Mouse (Mus musculus) midbrain, embryonic 16.5 days (tissue): ENCODE measurements around the gene Dusp2. TPM values are rescaled to one million over a fixed set of nuclear protein-coding genes. Genes with fewer than 3 reads are reported as not detected.
A peak's percentile ranks its signal among the peaks of the same experiment; 100 is the strongest.

ENCODE experiments used
- ATAC-seq: fragments of 200-750 bp; cut with Nextera tagmentation; 2 replicates; pipeline ENCODE4 v1.8.0; 2017; ENCODE audit warnings: moderate TSS enrichment
- H3K27ac ChIP-seq: fragments of 300-500 bp; sonication (generic); 2 replicates; pipeline ENCODE4 v1.5.1; 2014; ENCODE audit warnings: mild to moderate bottlenecking, low read length, mixed read lengths
- H3K27me3 ChIP-seq: fragments of 300-500 bp; sonication (generic); 2 replicates; pipeline ENCODE4 v1.6.1; 2014; ENCODE audit warnings: low read depth, low read length, mixed read lengths; ENCODE audit not compliant: control insufficient read depth, insufficient read depth
- H3K36me3 ChIP-seq: fragments of 300-500 bp; sonication (generic); 2 replicates; pipeline ENCODE4 v1.6.1; 2014; ENCODE audit warnings: mild to moderate bottlenecking, low read length, moderate library complexity, mixed read lengths; ENCODE audit not compliant: control insufficient read depth, insufficient read depth
- H3K4me1 ChIP-seq: fragments of 300-500 bp; sonication (generic); 2 replicates; pipeline ENCODE4 v1.6.1; 2014; ENCODE audit warnings: mild to moderate bottlenecking, low read length, mixed read lengths; ENCODE audit not compliant: control insufficient read depth, insufficient read depth
- H3K4me2 ChIP-seq: fragments of 300-500 bp; sonication (generic); 2 replicates; pipeline ENCODE4 v1.6.1; 2014; ENCODE audit warnings: mild to moderate bottlenecking, low read length, mixed read lengths
- H3K4me3 ChIP-seq: fragments of 300-500 bp; sonication (generic); 2 replicates; pipeline ENCODE4 v1.5.1; 2014; ENCODE audit warnings: low read depth, mild to moderate bottlenecking, low read length, moderate library complexity, mixed read lengths
- H3K9ac ChIP-seq: fragments of 300-500 bp; sonication (generic); 2 replicates; pipeline ENCODE4 v1.6.1; 2014; ENCODE audit warnings: low read depth, low read length, mixed read lengths
- H3K9me3 ChIP-seq: fragments of 300-500 bp; sonication (generic); replicated peaks from 2 replicates; pipeline ENCODE4 v1.6.1; 2014; ENCODE audit warnings: mild to moderate bottlenecking, low read length, mixed read lengths; ENCODE audit not compliant: control insufficient read depth, poor library complexity, severe bottlenecking
- WGBS: fragments of 180-500 bp; shearing (Covaris S2); extraction: QIAGEN DNeasy Blood & Tissue Kit; methylation state at CpG from one replicate; pipeline ENCODE4 v1.1.7; 2014; 5-methylcytosine and 5-hydroxymethylcytosine counted together
- polyA plus RNA-seq: library from polyadenylated mRNA; unstranded; fragments of >200 nt; fragmentation: Nextera tagmentation; extraction: Ambion mirVana; gene quantifications from 2 replicates; pipeline ENCODE4 v1.2.1, GENCODE M21; 2015

Dusp2 gene
- polyA plus RNA-seq, 1 experiment from 2014 or later = 15.6 TPM

- Histone ChIP-seq H3K27ac (no peak overlapping the region), H3K4me2 (no peak overlapping the region), H3K9ac (no peak overlapping the region), H3K27me3 (peaks cover 15% of the 10 kb centered on the region), H3K36me3 (no peaks in the 10 kb centered on the region), H3K4me3 (no peak overlapping the region), H3K9me3 (no peaks in the 10 kb centered on the region), H3K4me1 (no peaks in the 10 kb centered on the region)
- WGBS = 12% methylated on average over 3 of the region's 3 CpGs
- ATAC-seq = no peak
These were observed 5.2 kb downstream of the Dusp2 start for GRCm38 (mm10) chr2:127341159-127341558.

- Histone ChIP-seq H3K4me1 (no peaks in the 10 kb centered on the region), H3K27ac (no peak overlapping the region), H3K4me3 (no peak overlapping the region), H3K27me3 (peaks cover 2% of the 10 kb centered on the region; the same call in 1 of the 2 replicates), H3K9ac (no peak overlapping the region), H3K36me3 (no peaks in the 10 kb centered on the region), H3K4me2 (no peak overlapping the region), H3K9me3 (no peaks in the 10 kb centered on the region)
- WGBS = 77% methylated on average over 1 of the region's 1 CpGs
- no peak for ATAC-seq
These were observed 10.4 kb downstream of the Dusp2 start for GRCm38 (mm10) chr2:127346334-127346733.

- WGBS = 85% methylated on average over 13 of the region's 13 CpGs
- ATAC-seq = no peak
These were observed 11.4 kb downstream of the Dusp2 start for GRCm38 (mm10) chr2:127347147-127347985.

DNA sequence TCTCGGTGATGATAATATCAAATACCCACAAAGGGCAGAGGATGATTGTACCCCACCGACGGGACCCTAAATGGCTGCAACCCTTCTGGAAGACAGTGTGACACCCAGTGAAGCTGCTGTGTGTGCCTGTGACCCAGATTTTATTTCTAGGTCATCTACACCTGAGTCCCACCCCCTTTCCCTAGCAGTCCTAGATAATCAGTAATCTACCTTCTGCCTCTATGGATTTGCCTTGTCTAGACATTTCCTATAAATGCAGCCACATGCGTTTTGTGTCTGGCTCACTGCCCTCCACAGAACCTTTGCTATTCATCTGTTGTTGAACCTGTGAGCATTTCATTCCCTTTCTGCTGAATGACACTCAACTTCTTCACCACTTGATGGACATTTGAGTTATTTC, 17.9 kb downstream of the Dusp2 start:
- Histone ChIP-seq H3K9ac (no peak overlapping the region), H3K36me3 (no peaks in the 10 kb centered on the region), H3K4me3 (no peak overlapping the region), H3K27me3 (0 out of 2 replicates have a peak, but pooled peaks cover 2% of the 10 kb centered on the region), H3K27ac (no peak overlapping the region), H3K9me3 (no peaks in the 10 kb centered on the region), H3K4me1 (no peaks in the 10 kb centered on the region), H3K4me2 (no peak overlapping the region)
- ATAC-seq = no peak
- 88% methylated on average over 4 of the region's 4 CpGs for WGBS

More at GRCm38 (mm10) chr2:127347147-127347985, 11.4 kb downstream of the Dusp2 start:
- H3K4me2 ChIP-seq = no peak overlapping the region
- H3K4me3 ChIP-seq = no peak overlapping the region
- H3K36me3 ChIP-seq = no peaks in the 10 kb centered on the region
- H3K4me1 ChIP-seq = no peaks in the 10 kb centered on the region
- H3K27ac ChIP-seq = no peak overlapping the region
- H3K9me3 ChIP-seq = no peaks in the 10 kb centered on the region
- H3K9ac ChIP-seq = no peak overlapping the region
- H3K27me3 ChIP-seq = no peaks in the 10 kb centered on the region

DNA sequence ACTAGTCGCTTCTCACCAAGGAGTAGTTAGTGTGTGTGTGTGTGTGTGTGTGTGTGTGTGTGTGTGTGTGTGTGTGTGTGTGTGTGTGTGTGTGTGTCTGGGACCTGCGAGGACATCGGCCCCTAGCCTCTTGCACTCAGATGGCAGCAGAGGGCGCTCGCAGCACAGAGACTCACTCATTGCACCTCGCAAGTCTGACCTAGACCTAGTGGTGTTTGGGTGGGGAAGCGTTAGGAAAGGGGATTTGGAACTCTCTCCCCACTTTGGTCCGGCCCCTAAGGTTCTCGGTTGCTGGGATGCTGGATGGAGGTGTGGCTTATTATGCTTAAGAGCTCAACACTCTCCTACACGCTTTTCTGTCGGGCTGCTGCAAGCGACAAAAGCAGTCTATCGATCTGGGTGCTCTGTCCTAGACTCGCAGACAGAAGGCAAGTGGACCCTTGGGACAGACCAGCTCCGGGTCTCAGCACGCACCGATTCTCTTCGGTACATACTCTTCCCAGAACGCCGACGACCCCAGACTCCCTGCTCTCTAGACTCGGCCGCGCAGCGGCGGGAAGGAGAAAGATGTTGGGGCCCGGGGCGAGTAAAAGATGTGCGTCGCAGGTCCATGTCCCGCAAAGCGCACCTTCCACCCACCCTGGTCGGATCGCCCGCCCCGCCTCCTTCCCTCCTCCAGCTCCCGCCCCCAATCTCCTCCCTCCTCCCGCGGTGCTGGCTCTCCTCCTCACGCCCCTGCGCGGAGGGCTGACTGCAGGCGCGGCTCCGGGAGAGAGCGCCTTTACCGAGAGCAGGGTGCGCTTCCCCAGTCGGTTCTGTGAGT, 26.7 kb downstream of the Dusp2 start, which contains the start of gene Adra2b:
TSS of gene Adra2b (plus strand) at position 750 of the 823 bp plus-strand sequence.
- Histone ChIP-seq H3K9ac (0 out of 2 replicates have a peak within 1 kb of the TSS, but pooled peaks have one; percentile 0), H3K27me3 (peaks cover 59% of the 10 kb centered on the region), H3K4me1 (peaks cover 14% of the 10 kb centered on the region), H3K9me3 (no peaks in the 10 kb centered on the region), H3K27ac (no peak within 1 kb of the TSS), H3K36me3 (no peaks in the 10 kb centered on the region), H3K4me3 (peak within 1 kb of the TSS; percentile 39), H3K4me2 (peak within 1 kb of the TSS; percentile 82)
- peak; percentile 71 for ATAC-seq
- under 1% methylated on average over 49 of the region's 49 CpGs for WGBS

DNA sequence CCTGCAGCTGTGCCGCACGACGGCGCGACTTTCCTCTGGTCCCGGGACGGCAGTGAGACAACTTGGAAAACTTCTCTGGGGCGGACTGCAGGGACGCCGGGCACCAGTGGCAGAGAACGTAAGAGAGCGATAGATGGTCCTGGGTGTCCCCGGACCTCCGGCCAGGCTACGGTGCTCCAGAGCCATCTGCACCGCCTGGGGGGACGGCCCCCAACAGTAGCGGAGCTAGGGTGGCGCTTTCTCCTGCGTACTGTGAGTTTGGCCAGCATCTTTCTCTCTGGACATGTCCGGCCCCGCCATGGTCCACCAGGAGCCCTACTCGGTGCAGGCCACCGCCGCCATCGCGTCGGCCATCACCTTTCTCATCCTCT, 27.3 kb downstream of the Dusp2 start:
- 2% methylated on average over 28 of the region's 28 CpGs for WGBS
- H3K9ac ChIP-seq = no peak overlapping the region
- peaks cover 59% of the 10 kb centered on the region for H3K27me3 ChIP-seq
- H3K4me2 ChIP-seq = peak overlapping the region; percentile 82
- no peaks in the 10 kb centered on the region for H3K9me3 ChIP-seq
- ATAC-seq = no peak
- H3K4me3 ChIP-seq = peak overlapping the region; percentile 39
- no peak overlapping the region for H3K27ac ChIP-seq
- no peaks in the 10 kb centered on the region for H3K36me3 ChIP-seq
- H3K4me1 ChIP-seq = peaks cover 14% of the 10 kb centered on the region

- 0 out of 2 replicates have a peak, but pooled peaks have one; percentile 13 for ATAC-seq
- 7% methylated on average over 20 of the region's 20 CpGs for WGBS
- no peak overlapping the region for H3K9ac ChIP-seq
- peak overlapping the region; percentile 39 for H3K4me3 ChIP-seq
- H3K4me1 ChIP-seq = peaks cover 14% of the 10 kb centered on the region
- H3K4me2 ChIP-seq = peak overlapping the region; percentile 82
- H3K9me3 ChIP-seq = no peaks in the 10 kb centered on the region
- no peak overlapping the region for H3K27ac ChIP-seq
- H3K27me3 ChIP-seq = peaks cover 59% of the 10 kb centered on the region
- no peaks in the 10 kb centered on the region for H3K36me3 ChIP-seq
These were observed 27.7 kb downstream of the Dusp2 start for GRCm38 (mm10) chr2:127363696-127364095.

DNA sequence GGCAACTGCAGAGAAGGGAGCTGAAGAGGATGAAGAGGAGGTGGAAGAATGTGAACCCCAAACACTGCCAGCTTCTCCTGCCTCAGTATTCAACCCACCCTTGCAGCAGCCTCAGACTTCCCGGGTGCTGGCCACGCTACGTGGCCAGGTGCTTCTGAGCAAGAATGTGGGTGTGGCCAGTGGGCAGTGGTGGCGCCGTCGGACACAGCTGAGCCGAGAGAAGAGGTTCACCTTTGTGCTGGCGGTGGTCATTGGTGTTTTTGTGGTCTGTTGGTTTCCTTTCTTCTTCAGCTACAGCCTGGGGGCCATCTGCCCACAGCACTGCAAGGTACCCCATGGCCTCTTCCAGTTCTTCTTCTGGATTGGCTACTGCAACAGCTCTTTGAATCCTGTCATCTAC, 28.5 kb downstream of the Dusp2 start:
- peaks cover 59% of the 10 kb centered on the region for H3K27me3 ChIP-seq
- peaks cover 14% of the 10 kb centered on the region for H3K4me1 ChIP-seq
- no peak overlapping the region for H3K4me2 ChIP-seq
- H3K36me3 ChIP-seq = no peaks in the 10 kb centered on the region
- ATAC-seq = no peak
- H3K4me3 ChIP-seq = no peak overlapping the region
- WGBS = 21% methylated on average over 8 of the region's 8 CpGs
- H3K9me3 ChIP-seq = no peaks in the 10 kb centered on the region
- H3K9ac ChIP-seq = no peak overlapping the region
- H3K27ac ChIP-seq = no peak overlapping the region
